In the genomic region with DNA sequence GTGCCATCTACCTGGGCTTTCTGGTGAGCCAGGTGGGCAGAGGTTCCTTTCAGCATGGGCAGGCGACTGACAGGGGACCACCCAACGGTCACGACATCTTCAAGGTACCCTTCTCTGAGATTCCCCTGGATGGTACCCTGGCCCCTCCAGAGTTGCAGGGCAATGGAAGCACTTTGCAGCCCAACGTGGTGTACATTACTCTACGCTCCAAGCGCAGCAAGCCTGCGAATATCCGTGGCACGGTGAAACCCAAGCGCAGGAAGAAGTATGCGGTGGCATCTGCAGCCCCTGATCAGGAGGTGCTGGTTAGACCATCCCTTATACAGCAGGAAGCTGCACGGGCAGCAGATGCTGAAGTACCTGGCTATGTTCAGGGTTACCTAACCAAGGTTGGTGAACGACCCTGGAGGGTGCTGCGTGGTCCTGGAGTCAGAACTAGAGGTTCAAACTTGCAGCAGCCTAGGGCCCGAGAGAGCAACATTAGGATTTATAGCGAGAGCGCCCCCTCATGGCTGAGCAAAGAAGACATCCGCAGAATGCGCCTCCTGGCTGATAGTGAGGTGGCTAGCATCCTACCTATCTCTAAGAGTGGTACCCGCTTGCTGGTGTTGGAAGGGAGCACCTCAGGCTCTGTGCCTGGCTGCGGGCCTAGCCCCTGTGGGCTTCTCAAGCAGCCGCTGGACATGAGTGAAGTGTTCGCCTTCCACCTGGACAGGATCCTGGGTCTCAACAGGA, we compare ENCODE assay signal across 8 mouse cellular contexts. TPM values are rescaled to one million over a fixed set of nuclear protein-coding genes. Genes with fewer than 3 reads are reported as not detected.
DNase-seq lines count a peak whose midpoint lies in the region; ATAC-seq and TF ChIP-seq lines count a peak whose summit lies in the region.

No protein-coding gene starts in this region.

- ATAC-seq in kidney, embryonic 14.5 days (ENCODE audit: low FRiP score, low TSS enrichment): peak; percentile 56
- peak; percentile 26; the same call in 1 of the 2 replicates for ATAC-seq in megakaryocyte, adult 5-6 weeks (ENCODE audit: poor library complexity, severe bottlenecking)

- no peaks in the 10 kb centered on the region for H3K27me3 ChIP-seq in kidney, embryonic 14.5 days (ENCODE audit: control insufficient read depth, insufficient read depth, low read length)
- no peaks in the 10 kb centered on the region for H3K27me3 ChIP-seq in heart, embryonic 10.5 days (ENCODE audit: insufficient read depth, poor library complexity, severe bottlenecking)

- TF ChIP-seq CTCF in bone marrow macrophage, adult 2 months (IDR thresholded peaks at IDR 0.05; ENCODE audit: low read depth, low read length): peak; percentile 85

- peak overlapping the region; percentile 65 for H3K27ac ChIP-seq in kidney, embryonic 14.5 days (ENCODE audit: low read depth, low read length)
- peak overlapping the region; percentile 67 for H3K27ac ChIP-seq in bone marrow macrophage, adult 2 months (ENCODE audit: insufficient read depth, low read depth, low read length)
- H3K27ac ChIP-seq in heart, embryonic 10.5 days: peak overlapping the region; percentile 93

- peaks cover 13% of the 10 kb centered on the region for H3K4me1 ChIP-seq in kidney, embryonic 14.5 days (ENCODE audit: control insufficient read depth, insufficient read depth, low read length)
- H3K4me1 ChIP-seq in bone marrow macrophage, adult 2 months (ENCODE audit: control insufficient read depth, insufficient read depth, low read length): no peaks in the 10 kb centered on the region
- peaks cover 27% of the 10 kb centered on the region for H3K4me1 ChIP-seq in heart, embryonic 10.5 days

- WGBS in kidney, embryonic 14.5 days: 76% methylated on average over 23 of the region's 23 CpGs
- 77% methylated on average over 23 of the region's 23 CpGs for WGBS in heart, embryonic 10.5 days

- peak overlapping the region; percentile 58 for H3K4me2 ChIP-seq in kidney, embryonic 14.5 days (replicated peaks; ENCODE audit: low read depth, low read length)

- peak overlapping the region; percentile 34; the same call in 1 of the 2 replicates for H3K9ac ChIP-seq in kidney, embryonic 14.5 days (ENCODE audit: low read depth, low read length)

- no peak for TF ChIP-seq POLR2A in bone marrow macrophage, adult 2 months (IDR thresholded peaks at IDR 0.05; ENCODE audit: borderline replicate concordance, low read depth, low read length)

- no peaks in the 10 kb centered on the region for H3K9me3 ChIP-seq in kidney, embryonic 14.5 days (ENCODE audit: control insufficient read depth, low read length)
- H3K9me3 ChIP-seq in heart, embryonic 10.5 days: no peaks in the 10 kb centered on the region

- no peak for DNase-seq in kidney, adult 9 months
- no peak for DNase-seq in heart, embryonic 10.5 days (ENCODE audit: low spot score)
- DNase-seq in kidney, postnatal 25 days: peak; percentile 25 to 44
- peak; percentile 9 for DNase-seq in thymus, postnatal 25 days
- DNase-seq in frontal cortex, postnatal 14 days (ENCODE audit: low spot score in 2 of 2): no peak

- H3K36me3 ChIP-seq in kidney, embryonic 14.5 days (ENCODE audit: control insufficient read depth, insufficient read depth, low read length): no peaks in the 10 kb centered on the region
- H3K36me3 ChIP-seq in heart, embryonic 10.5 days: peaks cover 6% of the 10 kb centered on the region; the same call in 1 of the 2 replicates

- H3K4me3 ChIP-seq in kidney, embryonic 14.5 days (ENCODE audit: low read length): peak overlapping the region; percentile 34
- H3K4me3 ChIP-seq in bone marrow macrophage, adult 2 months (ENCODE audit: insufficient read depth, low read length): peak overlapping the region; percentile 60
- H3K4me3 ChIP-seq in heart, embryonic 10.5 days: peak overlapping the region; percentile 58

RNA-seq across cellular contexts. Expression of a gene that starts 2.2 kb away (rescaled TPM):
- 8.3 and 10.7 TPM in 2 replicates for polyA plus RNA-seq in kidney, embryonic 14.5 days (2014; fragmentation: Nextera tagmentation; extraction: Ambion mirVana)
- polyA plus RNA-seq in bone marrow macrophage, adult 2 months (2012; ENCODE audit: insufficient read depth, insufficient read length, missing spikeins): 5.2 and 6.0 TPM in 2 replicates
- 30.6 and 44.7 TPM in 2 replicates for polyA plus RNA-seq in heart, embryonic 10.5 days (2016; fragmentation: Nextera tagmentation; extraction: Ambion mirVana)
- total RNA-seq in megakaryocyte, adult 5-6 weeks (2015): 0.40 and 0.55 TPM in 2 replicates
- 0.73 and 1.0 TPM in 2 replicates for total RNA-seq in megakaryocyte, adult 5-6 weeks (2017)

RNA-seq across cellular contexts. Expression of a gene that starts 34.0 kb away (rescaled TPM):
- polyA plus RNA-seq in kidney, embryonic 14.5 days (2014; fragmentation: Nextera tagmentation; extraction: Ambion mirVana): 4.7 and 5.4 TPM in 2 replicates
- polyA plus RNA-seq in bone marrow macrophage, adult 2 months (2012; ENCODE audit: insufficient read depth, insufficient read length, missing spikeins): 7.0 and 7.3 TPM in 2 replicates
- polyA plus RNA-seq in heart, embryonic 10.5 days (2016; fragmentation: Nextera tagmentation; extraction: Ambion mirVana): 7.9 and 11.4 TPM in 2 replicates
- total RNA-seq in megakaryocyte, adult 5-6 weeks (2015): 1.9 and 2.7 TPM in 2 replicates
- total RNA-seq in megakaryocyte, adult 5-6 weeks (2017): 1.2 and 1.5 TPM in 2 replicates

Comparison
In these comparisons a context has a peak if more than half of its experiments do, and no peak if none do; other contexts are left out.
1. DNase-seq: peak in kidney, postnatal 25 days (2 of 2) and thymus, postnatal 25 days (single experiment); none in kidney, adult 9 months (single experiment), heart, embryonic 10.5 days (single experiment) and frontal cortex, postnatal 14 days (0 of 2).
2. Peak in every context shown above with its lines, with median percentiles within 50 percentile points of each other: H3K27ac ChIP-seq and H3K4me3 ChIP-seq.